Mouse (Mus musculus): ENCODE measurements around the gene Pi4kb. TPM values are rescaled to one million over a fixed set of nuclear protein-coding genes. Genes with fewer than 3 reads are reported as not detected.
"Not testable (repeated sequence)": the region's sequence is repeated elsewhere in the genome, so short reads cannot be mapped to it uniquely, and the experiment has no call there.

Pi4kb gene
- polyA plus RNA-seq, 1 experiment from 2014 or later: 13.1 TPM

DNA sequence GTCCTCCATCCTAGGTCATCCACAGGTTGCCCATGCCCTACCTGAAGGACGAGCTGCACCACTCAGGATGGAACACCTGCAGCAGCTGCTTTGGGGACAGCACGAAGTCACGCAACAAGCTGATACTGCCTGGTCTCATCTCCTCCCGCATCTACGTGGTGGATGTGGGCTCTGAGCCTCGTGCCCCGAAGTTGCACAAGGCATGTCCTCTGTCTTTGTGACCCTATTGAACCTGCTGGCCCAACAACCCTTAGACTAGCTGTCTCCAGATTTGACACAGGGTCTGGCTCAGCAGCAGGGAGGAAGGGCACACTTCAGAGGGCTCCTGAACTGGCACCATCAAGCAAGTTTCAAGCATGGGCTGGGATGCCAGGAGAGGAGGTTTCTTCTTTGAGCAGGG, 37.3 kb upstream of the Pi4kb start:
- not testable (repeated sequence) for H3K9me3 ChIP-seq (replicated peaks); H3K36me3 ChIP-seq; ATAC-seq; H3K27ac ChIP-seq; H3K27me3 ChIP-seq (replicated peaks); H3K4me3 ChIP-seq; H3K9ac ChIP-seq; H3K4me2 ChIP-seq
- WGBS (ENCODE audit: insufficient replicate concordance): 83% methylated on average over 7 of the region's 7 CpGs
- peaks cover 58% of the 10 kb centered on the region for H3K4me1 ChIP-seq

DNA sequence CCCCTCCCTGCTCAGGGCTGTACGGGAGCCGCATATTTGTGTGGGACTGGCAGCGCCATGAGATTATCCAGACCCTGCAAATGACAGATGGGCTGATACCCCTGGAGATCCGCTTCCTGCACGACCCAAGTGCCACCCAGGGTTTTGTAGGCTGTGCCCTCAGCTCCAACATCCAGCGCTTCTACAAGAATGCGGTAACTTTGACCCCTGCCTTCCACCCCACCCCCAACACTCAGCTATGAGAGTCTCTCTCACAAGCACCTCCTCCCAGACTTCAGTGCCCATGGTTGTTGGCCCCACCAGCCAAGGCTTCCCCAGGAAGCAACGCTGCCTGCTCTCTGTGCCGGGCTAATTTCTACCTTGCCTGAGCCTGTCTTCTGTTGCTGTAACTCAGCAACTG, 34.5 kb upstream of the Pi4kb start:
- ATAC-seq; H3K9me3 ChIP-seq (replicated peaks); H3K4me2 ChIP-seq; H3K4me3 ChIP-seq; H3K9ac ChIP-seq; H3K36me3 ChIP-seq; H3K27me3 ChIP-seq (replicated peaks): not testable (repeated sequence)
- Histone ChIP-seq H3K27ac (0 out of 2 replicates have a peak overlapping the region, but pooled peaks have one; percentile 36), H3K4me1 (peaks cover 46% of the 10 kb centered on the region)
- WGBS (ENCODE audit: insufficient replicate concordance): 52% methylated on average over 9 of the region's 9 CpGs

DNA sequence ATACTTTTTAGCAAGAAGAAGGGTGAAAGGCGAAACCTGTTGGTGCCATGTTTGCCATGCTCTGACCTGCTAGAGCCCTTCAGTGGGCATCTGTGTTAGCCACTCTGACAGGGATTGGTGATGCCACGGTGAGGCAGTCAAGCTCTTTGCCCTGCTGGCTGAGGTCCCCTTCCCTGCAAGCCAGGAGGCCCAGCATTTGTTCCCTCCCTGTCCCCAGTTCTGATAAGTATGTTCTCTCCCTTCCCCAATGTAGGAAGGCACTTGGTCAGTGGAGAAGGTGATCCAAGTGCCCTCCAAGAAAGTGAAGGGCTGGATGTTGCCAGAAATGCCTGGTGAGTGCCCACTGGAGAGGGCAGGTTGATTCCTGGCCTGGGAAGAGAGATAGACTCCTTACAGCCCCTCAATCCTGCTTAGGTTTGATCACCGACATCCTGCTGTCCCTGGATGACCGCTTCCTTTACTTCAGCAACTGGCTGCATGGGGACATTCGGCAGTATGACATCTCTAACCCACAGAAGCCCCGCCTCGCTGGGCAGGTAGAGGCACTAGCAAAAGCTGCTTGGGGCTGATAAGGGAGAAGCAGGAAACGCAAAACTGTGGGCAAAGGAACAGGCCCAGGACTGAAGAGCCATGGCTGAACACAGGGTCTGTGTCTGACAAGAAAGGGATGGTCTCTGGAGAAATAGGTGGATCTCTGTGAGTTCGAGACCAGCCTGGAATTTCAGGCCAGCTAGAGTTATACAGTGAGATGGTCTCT, 32.1 kb upstream of the Pi4kb start:
- H3K9me3 ChIP-seq (replicated peaks); H3K36me3 ChIP-seq; H3K27me3 ChIP-seq (replicated peaks); H3K4me3 ChIP-seq: not testable (repeated sequence)
- WGBS (ENCODE audit: insufficient replicate concordance): 16% methylated on average over 9 of the region's 9 CpGs
- peak; percentile 95 for ATAC-seq
- H3K9ac ChIP-seq: peak overlapping the region; percentile 39; the same call in 1 of the 2 replicates
- peak overlapping the region; percentile 50 for H3K4me2 ChIP-seq
- H3K27ac ChIP-seq: peak overlapping the region; percentile 86
- peaks cover 32% of the 10 kb centered on the region for H3K4me1 ChIP-seq

DNA sequence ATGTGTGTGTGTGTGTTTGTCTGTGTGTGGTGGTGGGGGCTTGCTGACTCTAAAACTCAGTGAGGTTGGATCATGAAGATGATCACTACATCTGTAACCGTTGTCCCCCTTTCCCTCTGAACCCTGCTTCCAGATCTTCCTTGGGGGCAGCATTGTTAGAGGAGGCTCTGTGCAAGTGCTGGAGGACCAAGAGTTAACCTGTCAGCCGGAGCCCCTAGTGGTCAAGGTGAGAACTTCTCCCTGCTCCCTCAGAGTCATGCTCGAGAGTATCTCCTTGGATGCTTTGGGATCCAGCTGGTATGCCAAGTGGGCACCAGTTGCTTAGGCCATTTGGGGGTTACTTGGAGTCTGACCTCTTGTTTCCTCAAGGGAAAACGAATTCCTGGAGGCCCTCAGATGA, 30.8 kb upstream of the Pi4kb start:
- ATAC-seq: peak; percentile 47; the same call in 1 of the 2 replicates
- H3K4me2 ChIP-seq; H3K36me3 ChIP-seq; H3K4me3 ChIP-seq; H3K27me3 ChIP-seq (replicated peaks); H3K9me3 ChIP-seq (replicated peaks): not testable (repeated sequence)
- WGBS (ENCODE audit: insufficient replicate concordance): 25% methylated on average over 4 of the region's 4 CpGs
- 0 out of 2 replicates have a peak overlapping the region, but pooled peaks have one; percentile 7 for H3K9ac ChIP-seq
- peak overlapping the region; percentile 82 for H3K27ac ChIP-seq
- peaks cover 33% of the 10 kb centered on the region for H3K4me1 ChIP-seq

DNA sequence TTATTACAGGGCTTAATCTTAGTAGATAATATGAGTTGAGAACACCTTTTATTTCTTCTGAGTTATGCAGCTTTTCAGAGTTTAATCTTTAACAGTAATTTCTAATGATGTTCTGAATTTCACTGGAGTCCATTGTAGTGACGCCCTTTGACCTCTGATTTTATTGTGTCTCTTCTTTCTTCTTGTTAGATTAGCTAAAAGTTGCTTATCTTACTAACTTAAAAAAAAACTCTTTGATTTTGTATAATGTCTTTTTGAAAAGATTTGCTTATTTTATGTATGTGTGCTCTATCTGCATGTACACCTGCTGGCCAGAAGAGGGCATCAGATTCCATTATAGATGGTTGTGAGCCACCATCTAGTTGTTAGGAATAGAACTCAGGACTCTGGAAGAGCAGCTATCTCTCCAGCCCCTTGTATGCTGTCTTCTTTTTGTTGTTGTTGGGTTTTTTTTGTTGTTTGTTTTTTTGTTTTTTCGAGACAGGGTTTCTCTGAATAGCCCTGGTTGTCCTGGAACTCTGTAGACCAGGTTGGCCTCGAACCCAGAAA, 26.4 kb upstream of the Pi4kb start:
- 46% methylated on average over 3 of the region's 3 CpGs for WGBS (ENCODE audit: insufficient replicate concordance)
- no peaks in the 10 kb centered on the region for H3K9me3 ChIP-seq (replicated peaks)
- H3K4me1 ChIP-seq: peaks cover 18% of the 10 kb centered on the region
- H3K9ac ChIP-seq: no peak overlapping the region
- H3K27me3 ChIP-seq (replicated peaks): no peaks in the 10 kb centered on the region
- no peak overlapping the region for H3K4me2 ChIP-seq
- no peaks in the 10 kb centered on the region for H3K36me3 ChIP-seq
- H3K27ac ChIP-seq: no peak overlapping the region
- ATAC-seq: no peak
- no peak overlapping the region for H3K4me3 ChIP-seq

DNA sequence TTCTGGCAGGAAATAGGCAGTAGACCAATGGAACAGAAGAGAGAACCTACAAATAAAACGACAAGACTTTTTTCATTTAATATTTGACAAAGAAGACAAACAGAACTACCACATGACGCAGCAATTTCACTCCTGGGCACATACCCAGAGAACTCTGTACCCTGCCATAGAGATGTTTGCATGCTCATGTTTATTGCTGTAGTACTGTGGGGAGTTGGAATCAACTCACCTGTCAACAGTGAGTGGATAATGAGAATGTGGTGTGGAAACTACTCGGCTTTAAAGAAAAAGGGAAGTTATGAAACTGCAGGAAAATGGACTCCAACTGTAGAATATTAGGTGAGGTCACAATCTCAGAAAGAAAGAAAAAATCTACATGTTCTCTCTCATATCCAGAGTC, 24.9 kb upstream of the Pi4kb start:
- ATAC-seq: no peak
- peaks cover 23% of the 10 kb centered on the region for H3K4me1 ChIP-seq
- no peaks in the 10 kb centered on the region for H3K27me3 ChIP-seq (replicated peaks)
- H3K4me3 ChIP-seq: no peak overlapping the region
- no peak overlapping the region for H3K9ac ChIP-seq
- H3K27ac ChIP-seq: no peak overlapping the region
- 49% methylated on average over 3 of the region's 3 CpGs for WGBS (ENCODE audit: insufficient replicate concordance)
- H3K4me2 ChIP-seq: no peak overlapping the region
- no peaks in the 10 kb centered on the region for H3K36me3 ChIP-seq
- H3K9me3 ChIP-seq (replicated peaks): no peaks in the 10 kb centered on the region

DNA sequence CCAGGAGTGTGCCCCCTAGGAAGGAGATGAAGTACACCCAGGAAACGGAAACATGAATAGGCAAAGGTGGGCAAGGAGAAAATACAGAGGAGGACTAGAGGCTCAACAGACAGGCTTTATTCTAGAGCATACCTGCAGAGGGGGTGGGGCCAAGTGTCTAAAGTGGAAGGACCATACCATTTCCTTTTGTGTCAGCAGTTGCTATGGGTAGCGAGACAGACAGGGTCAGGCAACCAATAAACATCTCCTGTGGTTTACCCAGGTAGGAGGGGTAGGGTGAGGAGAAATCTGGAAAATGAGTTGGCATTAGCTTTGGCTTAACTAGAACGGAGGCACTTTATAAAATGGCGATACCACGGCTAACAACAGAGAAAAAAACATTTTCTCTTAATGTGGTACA, 21.7 kb upstream of the Pi4kb start:
- peak overlapping the region; percentile 69; the same call in 1 of the 2 replicates for H3K4me3 ChIP-seq
- 70% methylated on average over 5 of the region's 5 CpGs for WGBS (ENCODE audit: insufficient replicate concordance)
- no peak for ATAC-seq

DNA sequence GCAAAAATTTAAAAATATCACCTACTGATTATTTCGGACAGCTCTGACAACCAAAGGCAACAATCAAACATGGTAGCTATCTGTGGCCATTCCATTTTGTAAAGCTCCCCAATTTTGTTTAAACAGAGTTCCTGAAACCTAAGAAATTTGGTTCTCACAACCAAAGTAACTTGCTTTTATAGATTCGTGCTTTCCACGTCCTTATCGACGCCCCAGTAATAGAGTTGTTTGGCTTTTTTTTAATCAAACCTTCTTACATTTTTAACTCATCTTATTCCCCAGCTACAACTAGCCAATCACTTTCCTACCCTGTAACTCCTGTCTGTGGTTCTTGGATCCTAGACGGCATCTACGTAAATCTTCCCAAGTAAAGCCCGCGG, 21.2 kb upstream of the Pi4kb start:
- peaks cover 28% of the 10 kb centered on the region for H3K36me3 ChIP-seq
- 17% methylated on average over 9 of the region's 9 CpGs for WGBS (ENCODE audit: insufficient replicate concordance)
- H3K4me1 ChIP-seq: peaks cover 26% of the 10 kb centered on the region
- ATAC-seq: no peak
- H3K27me3 ChIP-seq (replicated peaks): no peaks in the 10 kb centered on the region
- H3K9me3 ChIP-seq (replicated peaks): no peaks in the 10 kb centered on the region
- peak overlapping the region; percentile 80 for H3K9ac ChIP-seq
- peak overlapping the region; percentile 69 for H3K4me3 ChIP-seq
- H3K4me2 ChIP-seq: peak overlapping the region; percentile 94
- peak overlapping the region; percentile 53 for H3K27ac ChIP-seq

More for the DNA sequence above, 21.7 kb upstream of the Pi4kb start:
- no peaks in the 10 kb centered on the region for H3K27me3 ChIP-seq (replicated peaks)
- H3K4me1 ChIP-seq: peaks cover 21% of the 10 kb centered on the region
- peak overlapping the region; percentile 94 for H3K4me2 ChIP-seq
- H3K36me3 ChIP-seq: peaks cover 23% of the 10 kb centered on the region
- no peak overlapping the region for H3K27ac ChIP-seq
- H3K9me3 ChIP-seq (replicated peaks): no peaks in the 10 kb centered on the region
- H3K9ac ChIP-seq: 0 out of 2 replicates have a peak overlapping the region, but pooled peaks have one; percentile 80

DNA sequence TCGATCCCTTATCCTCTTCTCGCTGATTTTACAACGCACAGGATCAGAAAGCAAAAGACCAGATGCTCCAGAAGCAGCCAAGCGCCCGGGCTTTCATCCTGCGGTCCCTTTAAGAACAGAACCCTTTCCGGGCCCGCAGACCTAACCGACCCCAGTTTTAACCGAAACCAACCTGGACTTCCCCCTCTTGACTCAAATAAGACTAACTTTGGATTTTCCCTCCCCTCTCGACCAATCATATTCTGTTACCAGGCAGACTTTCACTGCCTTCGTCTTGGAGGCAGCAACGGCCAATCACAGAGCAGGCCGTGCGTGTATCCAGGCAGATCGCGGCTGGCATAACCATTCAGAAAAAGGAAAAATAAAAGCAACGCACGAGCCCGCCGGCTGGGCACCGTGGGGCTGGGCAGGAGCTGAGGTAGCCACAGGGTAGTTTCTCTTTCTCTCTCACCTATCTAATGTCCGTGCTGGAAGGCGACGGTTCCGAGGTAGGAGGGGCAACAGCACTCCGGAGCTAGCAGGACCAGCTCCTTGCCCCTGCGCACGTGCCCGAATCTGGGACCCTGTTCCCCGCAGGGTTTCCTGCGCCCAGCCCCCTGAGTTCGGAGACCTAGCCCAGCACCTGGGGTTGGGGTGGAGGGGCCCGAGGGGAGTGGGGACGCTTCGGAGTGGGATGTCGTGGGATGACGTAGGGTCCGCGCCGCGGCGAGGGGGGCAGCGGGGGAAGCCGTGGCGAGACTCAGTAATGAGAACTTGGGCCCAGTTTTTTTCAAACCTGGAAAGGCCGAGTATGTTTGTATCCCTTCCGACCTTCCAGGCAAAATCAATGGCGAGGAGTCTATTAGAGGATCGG, 20.5 kb upstream of the Pi4kb start, which contains the start of gene Rfx5:
Gene Rfx5 (plus strand): TSS at position 312 of the 853 bp plus-strand sequence.
- Histone ChIP-seq H3K27me3 (replicated peaks) (no peaks in the 10 kb centered on the region), H3K36me3 (peaks cover 35% of the 10 kb centered on the region), H3K4me3 (peak within 1 kb of the TSS; percentile 69), H3K9ac (peak within 1 kb of the TSS; percentile 80), H3K4me2 (peak within 1 kb of the TSS; percentile 94), H3K27ac (peak within 1 kb of the TSS; percentile 57), H3K4me1 (peaks cover 30% of the 10 kb centered on the region), H3K9me3 (replicated peaks) (no peaks in the 10 kb centered on the region)
- WGBS (ENCODE audit: insufficient replicate concordance): under 1% methylated on average over 50 of the region's 50 CpGs
- ATAC-seq: peak; percentile 93

DNA sequence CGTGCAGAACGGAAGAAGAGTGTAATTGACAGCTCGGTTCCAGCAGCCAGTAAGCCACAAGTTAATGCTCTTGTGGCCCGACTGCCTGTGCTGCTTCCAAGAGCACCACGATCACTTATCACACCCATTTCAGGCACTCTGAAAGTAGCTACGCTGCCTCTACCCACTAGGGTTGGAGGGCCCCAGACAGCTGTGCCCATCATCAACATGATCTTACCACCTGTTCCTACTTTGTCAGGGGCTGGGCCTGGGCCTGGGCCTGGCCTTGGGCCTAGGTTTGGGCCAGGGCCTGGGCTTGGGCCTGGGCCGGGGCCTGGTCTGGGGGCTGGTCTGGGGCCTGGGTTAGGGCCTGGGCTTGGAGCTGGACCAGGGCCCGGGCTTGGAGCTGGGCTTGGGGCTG, 16.2 kb upstream of the Pi4kb start:
- H3K9me3 ChIP-seq (replicated peaks): no peaks in the 10 kb centered on the region
- H3K4me3 ChIP-seq: no peak overlapping the region
- H3K4me2 ChIP-seq: no peak overlapping the region
- 53% methylated on average over 8 of the region's 8 CpGs for WGBS (ENCODE audit: insufficient replicate concordance)
- ATAC-seq: no peak
- H3K4me1 ChIP-seq: peaks cover 26% of the 10 kb centered on the region
- H3K27ac ChIP-seq: peak overlapping the region; percentile 23; the same call in 1 of the 2 replicates
- H3K27me3 ChIP-seq (replicated peaks): no peaks in the 10 kb centered on the region
- peaks cover 35% of the 10 kb centered on the region for H3K36me3 ChIP-seq
- H3K9ac ChIP-seq: no peak overlapping the region

DNA sequence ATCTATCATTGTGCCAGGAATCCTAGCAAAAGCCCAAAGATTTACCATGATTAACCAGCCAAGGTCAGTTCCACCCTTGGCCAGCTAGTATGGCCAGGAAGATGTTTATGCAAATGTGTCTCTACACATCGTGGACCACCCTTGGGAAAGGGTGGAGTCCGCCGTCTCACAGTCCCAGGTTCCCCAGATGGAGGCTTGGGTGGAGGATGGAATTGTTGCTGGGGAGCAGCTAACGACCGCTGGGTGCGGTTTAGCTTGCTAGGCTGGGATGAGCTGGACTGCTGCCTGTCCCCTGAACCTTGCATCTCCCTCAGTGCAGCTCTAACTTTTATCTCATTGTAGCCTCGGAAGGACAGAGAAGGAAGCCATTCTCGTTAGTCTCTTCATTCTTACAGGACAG, 14.7 kb upstream of the Pi4kb start:
- peaks cover 15% of the 10 kb centered on the region for H3K4me1 ChIP-seq
- peaks cover 35% of the 10 kb centered on the region for H3K36me3 ChIP-seq
- 51% methylated on average over 8 of the region's 8 CpGs for WGBS (ENCODE audit: insufficient replicate concordance)
- no peak overlapping the region for H3K9ac ChIP-seq
- no peak overlapping the region for H3K27ac ChIP-seq
- H3K27me3 ChIP-seq (replicated peaks): no peaks in the 10 kb centered on the region
- no peak overlapping the region for H3K4me2 ChIP-seq
- H3K9me3 ChIP-seq (replicated peaks): no peaks in the 10 kb centered on the region
- no peak overlapping the region for H3K4me3 ChIP-seq
- ATAC-seq: no peak

DNA sequence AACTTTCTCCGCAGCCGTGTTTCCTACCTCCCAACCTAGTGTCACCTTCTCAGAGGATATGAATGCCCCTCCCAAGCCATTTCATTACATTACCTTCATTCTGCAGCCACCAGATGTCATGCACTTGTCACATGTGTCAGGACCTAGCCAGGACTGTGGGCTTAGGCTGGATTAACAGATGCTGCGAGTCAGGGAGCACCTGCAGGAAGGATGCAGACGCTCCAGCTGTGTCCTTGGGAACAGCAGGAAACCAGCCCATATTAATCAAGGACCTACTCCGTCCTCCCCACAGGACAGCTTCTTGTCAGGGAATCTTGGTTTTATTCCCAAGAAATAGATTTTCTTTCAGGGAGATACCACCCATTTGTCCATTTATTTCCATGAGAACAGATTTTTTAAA, 14.2 kb upstream of the Pi4kb start:
- no peak overlapping the region for H3K4me2 ChIP-seq
- ATAC-seq: no peak
- peaks cover 12% of the 10 kb centered on the region for H3K4me1 ChIP-seq
- no peaks in the 10 kb centered on the region for H3K9me3 ChIP-seq (replicated peaks)
- no peak overlapping the region for H3K27ac ChIP-seq
- H3K9ac ChIP-seq: no peak overlapping the region
- H3K27me3 ChIP-seq (replicated peaks): no peaks in the 10 kb centered on the region
- 61% methylated on average over 5 of the region's 5 CpGs for WGBS (ENCODE audit: insufficient replicate concordance)
- peaks cover 35% of the 10 kb centered on the region for H3K36me3 ChIP-seq
- H3K4me3 ChIP-seq: no peak overlapping the region

All from liver, embryonic 12.5 days (tissue).